Mouse (Mus musculus) forelimb bud, embryonic 11.5 days (tissue): ENCODE data around the gene Pdx1.

Source experiments
- DNase-seq: peaks from one replicate; pipeline ENCODE4 v3.0.0-alpha.2; 2012; ENCODE audit warnings: low read depth, low spot score

Pdx1 gene

DNA sequence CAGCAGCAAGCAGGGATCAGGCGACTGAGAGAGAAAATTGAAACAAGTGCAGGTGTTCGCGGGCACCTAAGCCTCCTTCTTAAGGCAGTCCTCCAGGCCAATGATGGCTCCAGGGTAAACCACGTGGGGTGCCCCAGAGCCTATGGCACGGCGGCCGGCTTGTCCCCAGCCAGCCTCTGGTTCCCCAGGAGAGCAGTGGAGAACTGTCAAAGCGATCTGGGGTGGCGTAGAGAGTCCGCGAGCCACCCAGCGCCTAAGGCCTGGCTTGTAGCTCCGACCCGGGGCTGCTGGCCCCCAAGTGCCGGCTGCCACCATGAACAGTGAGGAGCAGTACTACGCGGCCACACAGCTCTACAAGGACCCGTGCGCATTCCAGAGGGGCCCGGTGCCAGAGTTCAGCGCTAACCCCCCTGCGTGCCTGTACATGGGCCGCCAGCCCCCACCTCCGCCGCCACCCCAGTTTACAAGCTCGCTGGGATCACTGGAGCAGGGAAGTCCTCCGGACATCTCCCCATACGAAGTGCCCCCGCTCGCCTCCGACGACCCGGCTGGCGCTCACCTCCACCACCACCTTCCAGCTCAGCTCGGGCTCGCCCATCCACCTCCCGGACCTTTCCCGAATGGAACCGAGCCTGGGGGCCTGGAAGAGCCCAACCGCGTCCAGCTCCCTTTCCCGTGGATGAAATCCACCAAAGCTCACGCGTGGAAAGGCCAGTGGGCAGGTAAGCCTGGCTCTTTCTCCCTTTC, at the start of gene Pdx1:
Gene Pdx1, plus strand, starts transcription at position 34 of the 747 bp plus-strand sequence.
- no peak for DNase-seq

DNA sequence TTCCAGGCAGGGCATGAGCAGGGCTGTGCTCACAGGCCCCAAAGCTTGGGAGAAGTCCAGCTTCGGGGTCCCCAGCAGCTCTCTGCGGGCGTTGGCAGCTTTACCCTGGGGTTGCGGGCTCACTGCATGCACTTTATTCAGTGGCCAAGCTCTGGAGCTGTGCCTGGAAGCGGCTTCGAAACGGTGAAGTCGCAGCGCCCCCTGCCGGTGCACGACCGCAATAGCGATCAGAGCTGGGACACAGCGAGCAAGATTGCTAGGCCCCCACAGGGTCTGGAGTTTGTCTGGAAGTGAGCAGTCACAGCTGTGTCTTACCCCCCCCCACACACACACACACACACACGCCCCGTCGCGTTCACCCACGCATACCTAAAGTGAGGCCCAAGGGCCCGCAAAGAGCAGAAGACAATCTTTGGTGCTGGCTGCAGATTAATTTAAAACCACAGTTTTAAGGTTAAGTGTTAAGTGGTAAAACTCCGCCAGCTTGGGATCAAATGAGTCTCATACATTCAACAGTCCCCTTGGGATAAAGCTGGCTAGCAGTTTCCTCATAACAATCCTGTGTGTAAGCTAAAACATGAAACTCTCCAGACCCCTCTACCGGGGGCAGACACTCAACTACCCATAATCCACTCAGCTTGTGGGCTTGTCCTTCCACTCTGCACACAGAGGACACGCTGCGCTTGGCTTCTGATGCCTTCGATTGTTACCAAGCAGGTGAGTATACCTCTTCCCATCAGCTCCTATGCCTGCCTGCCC, 42.2 kb upstream of the Pdx1 start:
- peak; percentile 76 for DNase-seq

DNA sequence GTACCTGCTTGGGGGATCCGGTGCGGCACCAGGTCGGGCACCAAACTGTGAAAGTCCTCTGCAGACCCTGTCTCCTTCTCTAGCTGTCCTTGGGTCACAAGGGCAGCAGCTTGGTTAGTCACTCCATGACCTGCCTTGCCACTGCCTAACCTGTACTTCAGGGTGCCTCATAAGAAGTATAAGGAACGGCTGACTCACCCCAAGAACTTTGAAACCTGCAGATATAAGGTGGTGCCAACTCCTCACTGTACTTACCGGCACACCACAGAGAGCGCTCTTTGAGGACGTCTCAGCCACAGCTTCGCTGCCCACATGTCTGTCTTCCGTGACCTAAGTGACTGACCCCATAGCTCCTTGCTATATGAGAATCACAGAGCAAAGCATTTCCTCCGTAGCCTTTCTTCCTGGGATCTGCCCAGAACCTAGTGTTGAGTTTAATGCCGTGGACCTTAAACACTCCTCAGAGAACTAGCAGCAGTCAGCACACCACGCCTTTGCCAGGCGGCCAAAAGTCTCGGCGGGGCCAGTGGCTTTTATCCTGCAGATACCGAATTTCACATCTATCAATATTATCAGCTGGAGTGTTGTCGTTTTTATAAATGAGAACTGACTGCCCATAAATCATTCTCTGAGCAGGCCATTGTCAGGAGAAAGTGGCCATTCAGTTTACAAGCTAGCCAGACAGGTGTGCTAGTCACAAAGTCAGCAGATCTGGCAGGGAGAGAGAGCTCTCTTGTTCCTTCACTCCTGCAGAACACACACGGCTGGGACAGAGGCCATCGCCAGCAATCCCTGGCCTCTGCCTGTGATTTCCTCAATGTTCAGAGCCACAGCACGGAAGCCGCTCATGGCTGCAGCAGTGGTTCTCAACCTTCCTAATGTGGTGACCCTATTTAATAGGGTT, 34.1 kb upstream of the Pdx1 start:
- no peak for DNase-seq

DNA sequence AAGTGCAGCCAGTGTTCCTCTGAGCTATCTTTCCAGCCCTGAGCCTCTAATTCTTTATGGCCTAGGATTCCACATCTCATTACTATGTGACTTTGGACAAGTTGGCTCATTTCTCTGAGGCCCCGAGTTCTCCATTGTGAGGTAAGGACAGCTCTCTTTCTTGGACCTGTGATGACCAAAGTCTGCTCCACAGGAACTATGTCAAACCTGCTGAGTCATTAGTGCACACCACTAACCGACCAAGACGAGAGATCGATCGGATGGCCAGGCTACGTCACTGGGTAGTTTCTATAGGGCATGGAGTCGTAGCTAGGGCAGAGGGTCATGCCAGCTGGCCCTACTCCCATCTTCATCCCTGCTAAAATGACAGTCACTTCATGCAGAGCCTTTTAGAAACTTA, 25.9 kb upstream of the Pdx1 start:
- DNase-seq: no peak

DNA sequence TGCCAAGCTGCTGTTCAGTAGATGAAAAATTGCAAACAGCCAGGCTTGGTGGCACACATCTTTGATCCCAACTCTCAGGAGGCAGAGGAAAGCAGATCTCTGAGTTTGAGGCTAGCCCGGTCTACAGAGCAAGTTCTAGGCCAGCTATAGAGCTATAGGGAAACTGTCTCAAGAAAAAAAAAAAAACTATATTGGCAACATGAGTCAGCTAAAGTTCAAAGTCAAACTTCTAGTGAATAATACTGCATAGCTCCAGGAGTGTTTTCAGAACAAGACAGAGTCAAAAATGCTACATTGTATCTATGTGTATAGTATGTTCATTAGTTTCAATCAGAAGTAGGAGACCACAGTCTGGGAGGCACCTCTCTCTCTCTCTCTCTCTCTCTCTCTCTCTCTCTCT, 9.6 kb upstream of the Pdx1 start:
- no peak for DNase-seq

DNA sequence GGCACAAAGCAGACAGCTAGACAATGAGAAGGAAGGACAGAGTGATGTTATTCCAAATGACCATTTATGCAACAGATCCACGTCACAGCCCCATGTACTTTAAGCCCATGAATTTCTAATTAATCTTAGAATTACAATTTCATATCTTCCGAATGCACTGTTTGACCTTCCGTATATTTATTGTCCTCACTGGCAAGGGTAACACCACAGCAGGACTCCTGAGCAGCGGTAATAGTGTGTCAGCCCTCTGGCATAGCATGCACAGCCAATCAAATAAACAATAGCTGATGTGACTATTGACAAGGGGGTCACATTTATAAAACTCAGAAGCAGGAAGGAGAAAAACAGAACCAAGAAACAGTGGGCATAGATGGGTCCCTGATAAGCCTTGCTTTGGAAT, 9.0 kb upstream of the Pdx1 start:
- DNase-seq: no peak

DNA sequence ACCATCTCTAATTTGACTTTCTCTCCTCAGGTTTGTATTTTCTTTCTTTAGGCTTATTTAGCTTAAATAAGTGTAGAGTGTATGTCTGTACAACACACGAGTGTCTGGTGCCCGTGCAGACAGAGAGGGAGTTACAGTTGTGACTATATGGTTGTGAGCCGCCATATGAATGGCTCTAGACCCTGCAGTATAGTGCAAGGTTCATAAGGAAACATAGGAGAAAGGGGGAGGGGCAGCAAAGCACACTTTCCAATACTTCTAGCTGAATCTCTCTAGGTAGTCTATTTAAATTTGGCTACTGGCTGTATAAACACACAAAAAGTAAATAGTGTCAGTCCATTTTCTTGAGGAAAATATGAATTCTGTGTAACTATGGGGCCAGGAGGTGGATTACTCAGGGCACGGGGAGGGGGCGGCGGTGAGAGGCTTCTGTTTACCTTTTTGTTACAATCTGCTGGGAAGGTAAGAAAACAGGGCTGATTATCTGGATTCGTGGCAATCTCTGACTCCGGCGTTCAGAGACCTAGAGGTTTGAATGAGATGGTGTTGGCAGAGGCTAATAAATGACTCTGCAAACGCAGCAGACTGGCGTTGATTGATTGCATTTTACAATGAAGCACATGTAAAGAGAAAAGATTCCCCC, 7.7 kb upstream of the Pdx1 start:
- DNase-seq: no peak

DNA sequence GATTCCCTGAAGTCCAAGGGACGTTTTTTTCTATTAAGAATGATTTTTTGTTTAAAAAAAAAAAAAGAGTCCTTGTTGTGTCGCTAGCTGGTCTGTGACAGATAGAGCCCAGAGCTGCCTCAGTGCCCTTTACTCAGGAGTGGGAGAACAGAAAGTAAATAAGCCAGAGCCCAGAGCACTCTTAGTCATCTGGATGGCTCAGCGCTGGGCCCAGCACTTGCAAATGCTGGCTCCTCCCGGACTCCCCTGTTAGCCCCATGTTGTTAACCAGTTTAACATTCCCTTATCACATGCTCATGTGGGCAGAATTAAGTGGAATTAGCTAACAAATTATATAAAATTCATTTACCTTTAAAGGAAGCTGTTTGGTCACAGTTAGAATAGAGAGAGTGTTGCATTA, 5.8 kb upstream of the Pdx1 start:
- DNase-seq: no peak

DNA sequence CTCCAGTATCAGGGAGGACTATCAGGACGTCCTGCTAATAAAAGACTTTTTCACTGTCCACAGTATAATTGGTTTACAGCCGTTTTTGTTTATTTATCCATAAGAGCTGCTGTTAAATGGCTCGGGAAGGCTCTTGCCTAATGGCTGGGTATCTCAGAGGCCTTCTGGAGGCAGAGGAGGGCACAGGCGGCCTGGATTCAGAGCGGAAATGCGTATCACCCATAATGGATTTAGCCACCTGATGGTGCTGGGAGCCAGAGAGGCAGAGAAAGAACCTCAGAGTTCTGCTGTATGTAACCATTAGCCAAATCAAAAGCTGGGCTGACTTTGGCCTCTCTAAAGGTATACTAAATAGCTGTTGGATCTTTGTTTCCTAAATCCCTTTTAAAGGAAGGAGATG, 2.3 kb upstream of the Pdx1 start:
- no peak for DNase-seq

DNA sequence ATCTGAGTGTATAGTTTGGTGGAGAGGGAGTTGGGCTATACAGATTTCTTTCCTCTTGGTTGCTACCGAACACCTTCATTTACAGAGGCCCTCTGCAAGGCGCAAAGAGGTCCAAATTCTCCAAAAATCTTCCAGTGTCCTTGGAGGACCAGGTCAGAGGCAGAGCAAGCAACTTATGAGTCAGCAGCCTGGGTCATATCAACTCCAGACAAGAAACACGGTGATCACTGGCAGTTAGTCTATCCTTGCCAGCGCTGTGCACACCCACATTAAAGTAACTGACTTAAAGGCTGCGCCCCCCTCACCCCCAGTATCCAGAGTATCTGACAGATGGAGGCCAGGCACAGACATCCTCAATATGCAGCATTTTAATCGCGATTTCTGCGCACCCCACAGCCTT, 1.0 kb upstream of the Pdx1 start:
- no peak for DNase-seq

DNA sequence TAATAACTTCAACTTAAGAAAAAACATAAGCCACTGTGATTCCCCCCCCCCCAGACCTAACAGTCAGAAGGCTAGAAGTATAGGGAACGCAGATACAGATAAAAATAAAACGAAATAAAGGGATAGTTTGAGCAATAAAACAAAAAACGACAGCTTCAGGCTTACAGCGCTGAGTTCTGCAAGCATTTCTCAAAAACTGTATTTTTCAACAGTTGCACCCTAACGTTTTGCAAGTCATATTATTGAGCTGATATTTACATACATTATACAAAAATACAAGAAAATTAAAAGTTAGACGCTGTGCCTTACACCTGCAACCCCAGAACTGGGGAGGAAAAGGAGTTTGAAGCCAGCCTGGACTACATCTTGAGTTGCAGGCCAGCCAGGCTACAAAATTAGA, 388 bp upstream of the Pdx1 start:
- no peak for DNase-seq

DNA sequence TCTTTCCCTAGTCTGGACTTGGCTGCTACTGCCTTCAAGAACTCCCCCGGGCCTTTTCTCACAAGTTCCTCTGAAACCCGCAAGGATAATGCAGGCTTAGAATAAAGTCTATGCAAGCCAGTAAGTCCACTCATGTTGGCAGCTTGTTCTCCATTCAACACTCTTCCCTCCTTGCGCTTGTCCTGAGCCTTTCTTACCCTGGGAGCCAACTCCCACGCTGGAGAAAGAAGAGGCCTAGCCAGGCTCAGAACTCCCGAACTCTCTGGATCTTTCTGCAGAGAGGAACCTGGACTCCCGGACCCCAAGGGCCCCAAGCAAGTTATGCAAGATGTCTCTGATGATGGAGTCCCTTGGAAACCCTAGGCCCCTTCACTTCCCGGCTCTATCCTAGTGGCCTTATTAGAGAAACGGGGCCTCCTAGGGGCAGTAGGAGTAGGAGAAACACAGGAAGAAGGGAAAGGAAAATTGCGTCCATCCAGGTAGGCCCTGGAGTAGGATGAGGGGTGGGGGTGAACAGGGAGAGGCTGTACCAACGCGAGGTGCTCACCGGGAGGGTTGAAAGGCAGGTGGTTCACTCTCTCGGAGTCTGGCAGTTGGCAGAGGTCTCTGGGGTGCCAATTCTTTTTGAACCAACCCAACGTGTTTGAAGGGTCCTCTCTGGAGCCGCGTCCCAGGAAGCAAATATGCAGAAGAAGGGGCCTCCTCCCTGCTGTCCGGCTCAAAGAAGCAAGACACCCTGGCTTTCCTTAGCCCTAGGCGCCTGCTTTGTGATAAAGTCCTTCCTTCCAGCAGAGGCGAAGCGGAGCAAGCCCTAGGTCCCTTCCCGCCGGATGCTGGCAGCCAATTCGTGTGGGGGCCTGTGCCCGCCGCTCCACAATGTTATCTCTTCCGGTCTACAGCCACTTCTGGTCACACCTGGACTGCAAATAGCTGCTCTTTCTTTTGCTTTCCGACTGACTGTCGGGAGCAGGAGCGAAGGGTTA, 1.2 kb downstream of the Pdx1 start:
- no peak for DNase-seq

DNA sequence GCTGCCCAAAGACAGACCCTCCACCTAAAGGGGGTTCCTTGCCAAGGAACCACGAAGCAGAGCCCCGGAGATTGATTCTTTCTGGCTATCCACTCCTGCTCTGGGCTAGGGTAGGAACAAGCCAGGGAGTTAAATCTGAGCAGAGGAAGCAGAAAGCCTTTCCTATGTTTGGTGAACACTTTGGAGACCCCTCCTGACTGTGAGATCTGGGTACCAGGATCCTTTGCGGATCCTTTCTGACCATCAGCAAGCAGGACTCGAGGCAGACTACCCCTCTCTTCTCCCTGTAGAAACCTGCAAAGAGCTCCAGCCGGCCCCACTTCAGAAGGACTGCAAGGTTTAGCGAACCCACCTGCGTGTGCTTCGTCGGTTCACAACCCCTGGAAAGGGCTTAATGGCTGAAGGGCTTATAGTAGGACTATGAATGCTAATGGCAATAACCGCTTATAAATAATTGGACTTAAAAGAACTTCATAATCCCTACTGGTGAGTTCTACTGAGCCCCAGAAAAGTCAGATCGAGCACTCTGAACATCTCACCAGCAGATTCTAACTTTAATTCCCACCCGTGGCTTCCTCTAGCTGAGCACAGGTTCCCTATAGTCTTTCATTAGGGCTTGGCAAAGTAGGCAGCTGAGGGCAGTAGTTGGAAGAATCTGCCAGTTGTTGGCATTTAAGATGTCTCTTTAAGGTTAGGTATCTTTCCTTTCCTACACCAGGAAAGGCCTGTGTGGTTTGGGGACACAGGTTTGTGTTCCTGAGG, 2.5 kb downstream of the Pdx1 start:
- no peak for DNase-seq

DNA sequence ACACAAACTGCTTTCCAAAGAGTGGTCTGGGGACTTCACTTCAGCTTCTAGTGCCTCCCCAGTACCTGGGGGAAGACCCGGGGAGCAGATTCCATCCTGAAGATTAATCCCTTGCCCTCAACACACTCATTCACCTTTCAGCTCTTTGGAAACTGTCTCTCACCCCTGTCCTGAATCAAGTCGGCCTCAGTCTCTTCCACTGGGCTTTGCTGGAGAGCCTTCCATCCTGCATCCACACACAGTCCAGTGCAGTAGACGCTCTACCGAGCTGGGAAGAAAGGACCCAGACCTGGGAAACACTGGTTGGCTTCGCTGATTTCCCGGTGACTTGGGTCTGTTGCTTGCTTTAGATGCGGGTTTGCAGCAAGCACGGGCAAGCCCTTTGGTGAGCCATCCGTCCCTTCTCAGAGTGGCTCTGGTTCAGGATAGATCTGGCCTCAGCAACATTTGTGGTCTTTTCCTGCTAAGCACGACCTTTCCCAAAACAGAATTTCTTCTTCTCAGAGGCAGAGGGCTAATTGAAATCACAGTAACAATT, 3.1 kb downstream of the Pdx1 start:
- no peak for DNase-seq

DNA sequence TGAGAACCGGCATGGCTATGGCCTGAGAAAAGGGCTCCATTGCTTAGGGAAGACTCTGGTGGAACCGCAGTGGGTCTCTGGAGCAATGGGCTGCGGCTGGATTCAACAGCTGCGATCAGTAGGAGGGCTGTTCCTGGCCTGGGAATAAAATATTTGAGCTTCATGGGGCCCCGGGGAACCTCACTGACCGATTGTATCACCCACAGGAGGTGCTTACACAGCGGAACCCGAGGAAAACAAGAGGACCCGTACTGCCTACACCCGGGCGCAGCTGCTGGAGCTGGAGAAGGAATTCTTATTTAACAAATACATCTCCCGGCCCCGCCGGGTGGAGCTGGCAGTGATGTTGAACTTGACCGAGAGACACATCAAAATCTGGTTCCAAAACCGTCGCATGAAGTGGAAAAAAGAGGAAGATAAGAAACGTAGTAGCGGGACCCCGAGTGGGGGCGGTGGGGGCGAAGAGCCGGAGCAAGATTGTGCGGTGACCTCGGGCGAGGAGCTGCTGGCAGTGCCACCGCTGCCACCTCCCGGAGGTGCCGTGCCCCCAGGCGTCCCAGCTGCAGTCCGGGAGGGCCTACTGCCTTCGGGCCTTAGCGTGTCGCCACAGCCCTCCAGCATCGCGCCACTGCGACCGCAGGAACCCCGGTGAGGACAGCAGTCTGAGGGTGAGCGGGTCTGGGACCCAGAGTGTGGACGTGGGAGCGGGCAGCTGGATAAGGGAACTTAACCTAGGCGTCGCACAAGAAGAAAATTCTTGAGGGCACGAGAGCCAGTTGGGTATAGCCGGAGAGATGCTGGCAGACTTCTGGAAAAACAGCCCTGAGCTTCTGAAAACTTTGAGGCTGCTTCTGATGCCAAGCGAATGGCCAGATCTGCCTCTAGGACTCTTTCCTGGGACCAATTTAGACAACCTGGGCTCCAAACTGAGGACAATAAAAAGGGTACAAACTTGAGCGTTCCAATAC, 4.7 kb downstream of the Pdx1 start:
- no peak for DNase-seq

DNA sequence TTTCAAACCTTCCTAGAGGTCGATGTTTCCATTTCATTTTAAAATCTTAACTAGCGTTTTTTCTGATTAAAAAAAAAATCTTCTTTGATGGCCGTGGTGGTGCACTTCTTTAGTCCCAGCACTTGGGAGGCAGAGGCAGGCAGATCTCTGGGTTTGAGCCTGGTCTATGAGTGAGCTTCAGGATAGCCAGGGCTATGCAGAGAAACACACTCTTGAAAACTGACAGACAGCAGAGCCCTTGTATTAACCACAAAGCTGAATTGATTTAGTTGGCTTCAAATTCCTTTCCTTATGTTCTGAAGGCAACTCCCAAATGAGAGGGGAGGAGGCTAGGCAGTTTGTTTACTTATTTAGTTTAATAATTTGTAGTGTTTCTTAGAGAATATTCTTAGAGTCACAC, 6.0 kb downstream of the Pdx1 start:
- no peak for DNase-seq

DNA sequence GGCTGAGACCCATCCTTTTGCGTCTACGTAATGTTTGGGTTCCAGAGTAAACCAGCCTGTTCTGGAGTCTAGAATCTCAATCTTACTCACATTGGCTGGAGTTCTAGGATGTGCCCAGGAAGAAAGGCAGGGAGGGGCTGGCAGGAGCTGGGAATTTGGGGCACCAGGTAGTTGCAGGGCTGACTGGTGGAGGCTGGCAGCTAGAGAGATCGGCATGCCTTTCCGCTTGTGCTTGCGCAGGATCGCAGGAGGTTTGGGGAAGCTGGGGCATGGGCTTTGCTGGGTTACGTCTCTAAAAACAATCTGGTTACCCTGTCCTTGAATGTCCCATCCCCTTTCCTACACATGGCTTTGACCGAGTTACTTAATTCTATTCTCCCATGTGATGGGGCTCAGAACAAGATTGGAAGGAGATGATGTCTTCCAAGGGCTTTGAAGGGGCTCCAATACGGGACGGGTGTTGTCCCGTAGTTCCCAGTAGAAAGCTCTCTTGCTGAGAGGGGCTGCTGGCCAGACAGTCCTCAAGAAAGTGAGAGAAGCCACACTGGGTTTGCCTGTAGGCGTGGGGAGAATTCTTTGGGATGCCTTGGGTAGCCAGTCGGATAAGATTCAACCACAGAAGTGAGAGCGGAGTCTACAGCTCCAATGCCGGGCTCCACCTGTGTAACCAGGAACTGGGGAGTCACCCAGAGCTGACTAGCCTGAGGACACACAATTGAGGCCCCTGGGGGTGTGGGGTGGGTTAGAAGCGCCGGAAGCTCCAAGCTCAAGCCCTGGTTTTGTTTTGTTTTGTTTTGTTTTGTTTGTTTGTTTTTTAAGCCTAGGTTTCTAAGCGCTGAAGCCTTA, 7.2 kb downstream of the Pdx1 start:
- no peak for DNase-seq

DNA sequence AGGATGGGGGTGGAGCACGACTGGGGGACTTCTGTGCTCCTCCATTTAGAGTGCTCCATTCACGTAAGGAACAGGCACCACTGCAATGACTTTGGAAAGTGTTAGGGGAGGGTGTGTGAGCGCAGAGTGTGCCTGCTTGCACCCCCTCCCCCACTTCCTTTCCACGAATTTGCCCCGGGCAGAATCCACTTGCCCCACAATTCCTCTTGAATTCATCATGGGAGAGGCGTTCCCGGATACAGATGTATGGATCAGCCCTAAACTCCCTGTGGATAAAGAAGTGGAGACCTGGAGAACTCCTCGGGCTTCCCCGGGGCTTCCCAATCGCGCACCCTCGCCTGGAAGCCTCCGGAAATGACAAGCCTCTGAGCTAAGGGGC, 7.8 kb downstream of the Pdx1 start:
- DNase-seq: no peak
